Mouse (Mus musculus) B cell, adult (primary cell): ENCODE results near the gene Bmp7. TPM values are rescaled to one million over a fixed set of nuclear protein-coding genes. Genes with fewer than 3 reads are reported as not detected.

ENCODE experiments used
- total RNA-seq: library from RNA; stranded (reverse); gene quantifications from 4 replicates; pipeline ENCODE4 v1.2.4, GENCODE M21; 2023; ENCODE audit not compliant: inconsistent age

Gene Bmp7
- total RNA-seq, result not detected in 4 replicates

GRCm38 (mm10) chr2:172940003-172940798, at the start of gene Bmp7:
Gene Bmp7 (minus strand): TSS chr2:172940321.

GRCm38 (mm10) chr2:172977409-172978130, 37.4 kb upstream of the Bmp7 start, which contains the start of gene Spo11:
Gene Spo11 (plus strand): TSS chr2:172977700.

Other genes starting within 250 kb of the Bmp7 start
- 0.64 to 0.87 TPM (median 0.83 TPM) in 4 replicates for gene Spo11, start 37.4 kb upstream of the Bmp7 start, total RNA-seq
- 107 to 128 TPM (median 119 TPM) in 4 replicates for gene Rae1, start 59.8 kb upstream of the Bmp7 start, total RNA-seq
- gene Rbm38, start 80.2 kb upstream of the Bmp7 start, total RNA-seq, result 154 to 164 TPM (median 161 TPM) in 4 replicates
- gene Ctcfl, start 179.2 kb upstream of the Bmp7 start, total RNA-seq, result not detected in 4 replicates
- not detected in 4 replicates for gene Pck1, start 212.7 kb upstream of the Bmp7 start, total RNA-seq